Mouse (Mus musculus) 3134 (cell line): Measurements from ENCODE around the gene Camk2n1.

Experiments
- DNase-seq: peaks from one replicate; pipeline ENCODE4 v3.0.0-alpha.2; 2011; ENCODE audit warnings: low spot score; ENCODE audit not compliant: insufficient read length; ENCODE audit errors: extremely low read depth

Gene Camk2n1

DNA sequence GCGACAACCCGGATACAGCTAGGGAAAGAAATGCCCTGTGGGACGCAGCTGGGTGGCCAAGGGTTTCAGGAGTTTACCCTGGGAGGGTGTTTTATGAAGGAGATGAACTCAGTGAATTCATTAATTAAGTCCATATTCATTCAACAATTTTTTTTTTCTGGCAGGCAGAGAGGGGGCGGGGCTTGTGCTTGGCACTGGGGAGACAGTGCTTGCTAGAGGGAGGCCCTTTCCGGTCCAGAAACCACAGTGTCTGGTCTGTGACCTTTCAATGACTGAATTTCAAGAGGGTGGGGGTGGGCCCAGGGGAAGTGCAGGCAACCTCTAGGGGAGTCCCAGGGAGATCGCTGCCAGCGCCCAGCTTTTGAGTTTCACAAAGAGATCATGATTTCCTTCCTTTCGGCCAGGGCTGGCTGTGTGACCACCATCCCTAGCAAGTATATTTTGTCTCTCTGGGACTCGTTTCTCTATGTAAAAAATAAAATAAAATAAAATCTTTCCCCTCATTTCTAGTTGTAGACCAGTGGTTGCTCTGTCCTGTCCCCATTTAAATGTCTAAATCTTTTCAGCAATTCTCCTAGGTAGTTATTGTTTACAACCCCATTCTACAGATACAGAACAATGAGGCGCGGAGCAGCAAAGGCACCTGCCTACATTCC lies 9.8 kb downstream of the Camk2n1 start:
- peak; percentile 51 for DNase-seq

GRCm38 (mm10) chr4:138464667-138465353 lies 10.7 kb downstream of the Camk2n1 start:
- peak; percentile 77 for DNase-seq

DNA sequence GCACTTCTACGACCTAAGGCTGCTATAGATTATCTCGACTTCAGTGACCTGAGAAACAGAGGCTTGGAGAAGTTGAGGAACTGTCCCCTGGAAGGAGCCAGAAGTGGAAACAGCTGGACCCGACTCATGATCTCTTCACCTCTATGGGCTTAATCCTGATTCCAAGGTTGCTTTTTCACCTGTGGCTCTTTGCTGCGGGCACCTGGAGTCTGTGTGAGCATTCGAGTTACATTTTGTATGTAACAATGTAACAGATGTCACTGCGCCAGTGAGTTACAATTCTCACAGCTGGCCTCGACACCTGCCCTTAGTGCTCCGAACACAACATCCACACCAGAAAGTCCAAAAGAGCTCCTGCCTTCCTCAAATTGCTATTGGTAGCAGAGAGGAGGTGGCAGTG lies 11.3 kb downstream of the Camk2n1 start:
- DNase-seq, result no peak

- DNase-seq, result no peak
Measured at GRCm38 (mm10) chr4:138466690-138467089, 12.6 kb downstream of the Camk2n1 start.

DNA sequence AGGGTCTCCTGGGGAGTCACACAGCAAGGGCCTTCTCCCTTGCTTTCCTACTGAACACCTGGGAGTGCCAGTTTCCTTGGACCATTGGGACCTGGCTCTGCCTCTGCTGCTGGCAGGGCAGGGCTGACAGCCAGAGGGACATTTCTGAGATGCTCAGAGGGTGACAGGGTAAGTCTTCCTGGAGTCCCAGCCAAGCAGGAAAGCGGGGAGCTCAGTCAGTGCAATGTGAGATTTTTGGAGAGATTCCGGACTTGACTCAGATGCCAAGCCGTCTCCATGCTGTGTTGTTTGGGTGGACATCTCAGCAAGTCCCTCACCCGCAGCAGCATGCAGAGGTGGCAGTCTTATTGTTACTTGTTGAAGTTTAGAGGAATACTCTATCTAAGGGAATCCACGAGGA lies 13.3 kb downstream of the Camk2n1 start:
- no peak for DNase-seq

DNA sequence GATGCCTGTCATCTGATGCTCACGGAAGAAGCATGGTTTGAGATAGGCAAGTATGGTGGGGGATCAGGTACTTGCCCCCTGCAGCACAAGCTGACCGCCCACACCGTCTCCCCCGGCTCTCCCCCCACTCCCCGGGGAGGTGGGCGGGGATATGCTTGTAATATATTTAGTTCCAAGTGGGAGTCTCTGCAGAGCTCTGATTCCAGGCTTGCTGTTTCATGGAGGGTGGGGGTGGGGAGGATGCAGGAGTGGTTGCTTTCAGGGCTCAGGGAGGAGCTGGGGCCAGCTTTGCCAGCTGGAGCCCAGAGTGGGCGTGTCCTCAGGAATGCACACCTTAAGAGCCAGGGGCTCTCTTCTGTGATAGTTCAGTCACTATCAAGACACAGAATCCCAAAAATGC lies 15.0 kb downstream of the Camk2n1 start:
- no peak for DNase-seq

DNA sequence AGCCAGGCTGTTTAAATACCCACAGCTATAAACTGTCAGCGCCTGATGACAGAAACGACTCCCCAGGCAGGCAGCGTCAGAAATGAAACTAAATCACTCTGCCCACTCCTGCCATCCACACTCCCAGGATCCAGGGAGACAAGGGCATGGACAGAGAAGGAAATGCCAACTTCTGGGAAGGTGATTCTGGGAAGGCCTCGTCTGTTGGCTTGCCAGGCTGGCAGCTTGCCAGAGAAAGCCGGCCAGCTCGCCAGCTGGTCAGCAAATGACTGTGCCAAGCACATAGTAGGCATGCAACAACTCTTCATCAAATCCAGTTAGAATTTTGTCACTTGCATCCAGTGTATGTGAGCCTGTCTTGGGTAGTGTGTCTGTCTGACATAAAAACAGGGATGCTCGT lies 17.1 kb downstream of the Camk2n1 start:
- DNase-seq, result no peak

DNA sequence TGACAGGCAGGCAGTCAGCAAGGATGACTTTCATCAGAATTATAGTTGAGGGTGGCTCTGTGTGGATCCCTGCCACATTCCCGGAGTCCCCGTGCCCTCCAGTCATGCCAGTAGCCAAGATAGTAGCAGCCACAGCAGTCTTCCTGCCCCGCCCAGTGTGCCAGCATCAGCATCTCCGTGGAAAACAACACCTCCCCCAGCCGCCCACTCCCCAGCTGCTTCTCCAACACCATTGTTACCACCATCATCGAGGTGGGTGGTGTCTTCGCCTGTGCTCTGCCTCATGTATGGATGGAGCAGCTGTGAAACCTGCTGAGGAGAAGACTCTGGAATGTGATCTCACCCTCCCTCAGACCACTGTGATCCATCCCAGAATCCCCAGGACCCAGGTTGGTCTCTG lies 25.5 kb downstream of the Camk2n1 start:
- no peak for DNase-seq

DNA sequence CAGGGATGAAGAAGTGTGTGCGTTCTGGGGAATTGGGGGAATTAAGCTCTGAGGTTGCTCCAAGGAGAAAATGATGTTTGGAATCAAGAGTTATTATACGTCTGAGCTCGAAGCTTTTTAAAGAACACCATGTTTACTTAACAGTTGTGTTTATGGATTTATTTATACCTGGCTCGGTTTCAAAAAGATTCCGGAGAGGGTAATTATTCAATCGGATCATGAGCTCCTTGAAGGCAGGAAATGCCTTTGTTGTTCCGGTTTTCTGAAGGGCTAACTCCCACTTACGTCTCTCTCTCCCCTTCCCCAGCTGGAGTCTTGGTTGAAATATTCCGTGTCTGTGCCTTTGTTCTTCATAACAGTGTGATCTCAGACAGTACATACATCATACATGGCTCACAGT lies 26.8 kb downstream of the Camk2n1 start:
- DNase-seq, result no peak

GRCm38 (mm10) chr4:138482721-138483120 lies 28.6 kb downstream of the Camk2n1 start:
- no peak for DNase-seq

DNA sequence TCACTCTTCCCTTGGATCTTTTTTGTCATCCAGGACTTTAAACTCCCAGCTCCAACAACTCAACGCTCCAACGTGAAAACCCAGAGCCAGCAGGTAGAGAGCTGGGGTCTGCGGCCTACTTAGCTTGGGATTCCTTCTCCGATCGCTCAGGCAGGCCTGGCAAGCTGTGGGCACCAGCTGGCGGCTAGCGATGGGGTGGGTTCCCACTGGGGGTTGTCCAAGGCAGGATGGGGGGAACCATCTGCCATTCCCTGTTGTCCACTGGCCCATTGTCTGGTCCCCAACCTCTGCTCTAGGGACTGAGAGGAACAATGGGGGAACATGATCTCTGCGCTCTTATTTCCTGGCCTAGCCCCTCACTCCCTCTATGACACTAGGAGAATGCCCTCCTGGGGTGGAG lies 34.1 kb downstream of the Camk2n1 start:
- no peak for DNase-seq

- DNase-seq, result no peak
Measured at GRCm38 (mm10) chr4:138491088-138491487, 37.0 kb downstream of the Camk2n1 start.

DNA sequence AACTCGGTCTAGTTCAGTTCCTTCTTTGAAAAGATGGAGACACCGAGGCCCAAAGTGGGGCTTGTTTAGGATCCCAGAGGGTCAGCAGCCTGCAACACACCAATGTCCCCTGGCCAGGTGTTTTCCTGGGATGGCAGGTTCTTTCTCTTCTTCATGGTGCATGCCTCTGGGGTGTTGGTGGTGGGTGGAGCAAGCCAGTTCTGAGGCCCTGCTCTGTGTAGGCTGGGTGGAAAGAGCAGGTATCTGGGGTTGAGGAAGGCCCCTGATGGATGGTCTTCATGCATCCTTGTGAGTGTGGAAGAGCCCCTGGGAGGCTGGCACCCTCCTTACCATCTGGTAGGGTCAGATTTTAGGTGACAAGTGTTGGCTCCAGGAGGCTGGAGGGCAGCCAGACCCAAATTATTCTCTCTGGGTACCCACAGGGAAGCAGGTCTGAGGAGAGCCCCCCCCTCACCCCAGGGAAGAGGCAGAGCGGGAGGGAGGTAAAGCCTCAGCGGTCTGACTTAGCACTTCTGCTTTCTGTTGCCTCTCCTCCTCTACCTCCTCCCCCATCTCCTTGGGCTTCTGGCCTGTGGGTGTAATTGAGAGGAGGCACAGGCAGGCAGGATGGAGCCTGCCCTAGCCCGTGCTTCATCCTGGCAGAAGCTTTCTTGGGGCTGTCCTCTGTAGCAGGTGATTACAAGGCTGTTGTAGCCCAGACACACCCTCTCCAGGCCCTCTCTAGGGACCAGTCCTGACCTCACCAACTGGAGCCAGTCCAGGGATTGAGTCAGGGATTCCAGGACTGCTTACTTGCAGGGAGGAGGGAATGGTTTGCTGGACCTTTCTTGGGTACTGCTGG lies 39.3 kb downstream of the Camk2n1 start:
- peak; percentile 77 for DNase-seq

- no peak for DNase-seq
Measured at GRCm38 (mm10) chr4:138494905-138495304, 40.8 kb downstream of the Camk2n1 start.

GRCm38 (mm10) chr4:138495775-138496174 lies 41.7 kb downstream of the Camk2n1 start:
- no peak for DNase-seq

DNA sequence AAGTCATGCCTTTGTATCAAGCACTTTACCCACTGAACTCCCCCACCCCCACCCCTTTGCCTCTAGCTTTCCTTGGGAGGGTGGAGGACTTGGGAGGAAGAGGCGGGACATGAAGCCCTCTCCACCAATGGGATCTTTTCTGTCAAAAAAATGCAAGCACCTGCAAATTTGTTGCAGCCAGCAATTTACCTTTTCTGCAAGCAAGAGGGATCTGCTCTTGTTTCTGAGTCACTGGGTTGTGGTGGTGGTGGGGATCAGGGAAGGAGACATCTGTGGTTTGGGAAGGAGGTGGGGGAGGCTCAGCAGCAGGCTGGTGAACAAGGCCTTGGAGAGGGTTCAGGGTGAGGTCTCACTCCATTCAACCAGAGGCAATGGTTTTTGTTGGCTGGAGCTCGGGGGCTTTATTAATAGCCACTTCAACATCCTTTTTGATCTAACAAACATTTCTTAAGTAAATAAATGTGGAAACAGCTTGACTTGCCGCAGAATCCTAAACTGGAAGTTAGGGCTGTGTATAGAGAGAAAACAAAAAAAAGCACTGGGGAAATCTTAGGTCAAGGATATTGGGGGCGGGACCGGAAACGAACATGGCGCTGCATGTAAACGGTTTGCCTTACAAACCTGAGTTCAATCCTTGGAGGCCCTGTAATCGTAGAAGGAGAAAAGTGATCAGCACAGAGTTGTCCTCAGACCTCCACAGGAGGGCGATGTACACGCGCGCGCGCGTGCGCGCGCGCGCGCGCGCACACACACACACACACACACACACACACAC lies 42.8 kb downstream of the Camk2n1 start:
- DNase-seq, result no peak

DNA sequence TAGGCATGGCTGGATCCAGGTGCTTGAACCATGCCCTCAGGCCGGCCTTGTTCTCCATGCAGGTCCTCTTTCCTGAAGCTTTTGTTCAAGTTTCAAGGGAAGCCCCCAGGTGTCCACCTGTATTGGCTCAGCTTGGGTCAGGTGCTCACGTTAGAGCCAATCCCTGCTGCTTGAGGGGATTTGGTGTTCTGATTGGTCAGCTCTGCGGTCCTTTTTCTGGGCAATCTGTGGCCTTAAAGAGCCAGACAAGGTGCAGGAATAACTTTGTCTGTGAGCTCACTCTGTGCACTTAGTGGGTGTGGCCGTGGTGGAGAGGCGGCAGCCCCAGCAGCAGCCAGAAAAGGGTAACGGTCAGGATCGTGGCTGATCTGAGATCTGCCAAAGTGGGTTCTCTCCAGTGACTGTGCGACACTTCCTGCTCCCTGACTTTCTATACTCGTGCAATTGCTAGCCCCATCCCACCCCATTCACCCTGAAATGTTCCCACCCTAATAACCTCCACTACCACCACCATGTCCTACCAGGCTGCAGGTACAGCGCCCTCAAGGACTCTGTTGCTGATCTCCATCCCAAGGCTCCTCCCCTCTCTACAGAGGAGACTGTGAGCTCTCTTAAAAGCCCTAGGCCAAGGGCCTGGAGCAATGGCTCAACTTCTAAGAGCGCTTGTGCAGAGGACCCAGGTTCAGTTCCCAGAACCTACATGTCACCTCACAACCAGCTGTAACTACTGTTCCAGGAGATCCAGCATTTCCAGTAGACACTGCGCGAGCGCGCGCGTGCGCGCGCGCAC lies 45.9 kb downstream of the Camk2n1 start:
- DNase-seq, result no peak

DNA sequence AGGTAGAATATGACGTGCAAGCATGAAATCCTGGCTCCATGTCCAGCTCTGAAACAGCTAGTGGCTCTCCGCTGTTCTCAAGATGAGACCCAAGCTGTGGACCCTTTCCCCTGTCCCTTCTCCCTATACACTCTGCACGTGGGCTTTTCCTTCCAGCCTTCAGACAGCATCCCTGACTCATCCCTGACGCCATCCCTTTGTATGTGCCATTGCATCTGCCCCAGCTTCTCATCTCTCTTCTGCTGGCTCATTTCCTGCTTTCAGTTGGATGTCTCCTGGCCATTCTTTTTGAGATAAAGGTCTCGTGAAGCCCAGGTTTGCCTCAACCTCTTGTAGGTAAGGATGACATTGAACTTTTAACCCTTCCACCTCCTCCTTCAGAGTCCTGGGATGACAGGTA lies 46.9 kb downstream of the Camk2n1 start:
- DNase-seq, result no peak

DNA sequence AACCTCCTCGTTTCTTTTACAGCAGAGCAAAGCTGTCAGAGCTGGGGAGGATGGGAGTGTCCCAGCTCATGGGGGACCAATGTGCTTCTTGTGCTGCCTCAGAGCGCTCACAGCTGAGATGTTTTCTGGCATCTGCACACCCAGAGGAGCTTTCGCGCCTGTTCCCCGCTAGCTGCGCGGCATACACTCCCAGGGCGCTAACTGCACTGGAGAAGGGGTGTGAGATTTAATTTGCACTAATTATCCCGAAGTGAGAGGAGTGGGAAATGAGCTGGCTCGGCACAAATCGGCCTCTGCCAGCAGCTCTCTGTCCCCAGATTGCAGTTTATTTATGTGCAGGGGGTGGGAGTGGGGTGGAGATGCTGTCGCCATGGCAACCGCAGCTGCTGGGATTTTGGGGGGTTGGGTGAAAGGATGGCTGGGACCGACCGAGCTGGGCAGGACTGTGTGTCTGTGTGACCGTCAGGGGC lies 50.6 kb downstream of the Camk2n1 start:
- no peak for DNase-seq
